8 mouse cellular contexts compared by ENCODE assay signal in genomic region chr2:30690307-30690706, GRCm38 (mm10).
A peak's percentile ranks its signal among the peaks of the same experiment; 100 is the strongest.
DNase-seq lines count a peak whose midpoint lies in the region; ATAC-seq and TF ChIP-seq lines count a peak whose summit lies in the region.

No protein-coding gene starts in this region.

- peak; percentile 100 for TF ChIP-seq EP300 in heart, adult 2 months (IDR thresholded peaks at IDR 0.05; ENCODE audit: insufficient read depth, low read depth, low read length)

- H3K27ac ChIP-seq in heart, adult 2 months: peak overlapping the region; percentile 89
- no peak overlapping the region for H3K27ac ChIP-seq in intestine, postnatal 0 days (ENCODE audit: low read depth, low read length)
- peak overlapping the region; percentile 99 for H3K27ac ChIP-seq in neural tube, embryonic 15.5 days (replicated peaks)

- no peak overlapping the region for H3K4me2 ChIP-seq in intestine, postnatal 0 days (replicated peaks; ENCODE audit: low read depth)
- H3K4me2 ChIP-seq in neural tube, embryonic 15.5 days: no peak overlapping the region

- H3K9me3 ChIP-seq in intestine, postnatal 0 days (ENCODE audit: control insufficient read depth): no peaks in the 10 kb centered on the region
- H3K9me3 ChIP-seq in neural tube, embryonic 15.5 days (replicated peaks): no peaks in the 10 kb centered on the region

- TF ChIP-seq POLR2A in heart, adult 2 months (IDR thresholded peaks at IDR 0.05; ENCODE audit: insufficient read depth, low read depth, low read length): peak; percentile 64; the same call in 1 of the 2 replicates

- H3K27me3 ChIP-seq in heart, adult 2 months (ENCODE audit: control insufficient read depth, insufficient read depth, low read length): no peaks in the 10 kb centered on the region
- H3K27me3 ChIP-seq in intestine, postnatal 0 days (replicated peaks; ENCODE audit: control insufficient read depth, insufficient read depth, low read length): no peaks in the 10 kb centered on the region
- H3K27me3 ChIP-seq in neural tube, embryonic 15.5 days (replicated peaks): no peaks in the 10 kb centered on the region

- 50% methylated on average over 11 of the region's 11 CpGs for WGBS in heart, adult 2 months
- WGBS in intestine, postnatal 0 days: 65% methylated on average over 11 of the region's 11 CpGs
- 79% methylated on average over 11 of the region's 11 CpGs for WGBS in neural tube, embryonic 15.5 days

- intact Hi-C loops in heart, adult 2 months (cut with DNase I): no loop called here

- H3K4me1 ChIP-seq in heart, adult 2 months (ENCODE audit: control insufficient read depth, insufficient read depth, low read length): peaks cover 35% of the 10 kb centered on the region
- H3K4me1 ChIP-seq in intestine, postnatal 0 days (replicated peaks; ENCODE audit: control insufficient read depth, insufficient read depth, low read length): 0 out of 2 replicates have a peak, but pooled peaks cover 10% of the 10 kb centered on the region
- peaks cover 65% of the 10 kb centered on the region for H3K4me1 ChIP-seq in neural tube, embryonic 15.5 days

- H3K9ac ChIP-seq in heart, adult 2 months (ENCODE audit: low read depth, low read length): no peak overlapping the region
- no peak overlapping the region for H3K9ac ChIP-seq in intestine, postnatal 0 days (ENCODE audit: low read depth, low read length)
- H3K9ac ChIP-seq in neural tube, embryonic 15.5 days (replicated peaks): no peak overlapping the region

- H3K79me2 ChIP-seq in heart, adult 2 months (replicated peaks; ENCODE audit: control insufficient read depth, insufficient read depth, low read length): no peaks in the 10 kb centered on the region

- peak; percentile 85 to 89 for DNase-seq in B cell, adult 2 months
- peak; percentile 66 for DNase-seq in adrenal gland, adult 8-10 months
- DNase-seq in heart, adult 2 months: peak; percentile 74 to 84
- DNase-seq in lung, adult 18-20 months: peak; percentile 86 to 89
- no peak for DNase-seq in right cerebral cortex, postnatal 4 days
- DNase-seq in layer of hippocampus, postnatal 10 days (ENCODE audit: low spot score in 2 of 2): no peak

- no peak for TF ChIP-seq CTCF in heart, adult 2 months (IDR thresholded peaks at IDR 0.05)
- TF ChIP-seq CTCF in intestine, postnatal 0 days (IDR thresholded peaks at IDR 0.05; ENCODE audit: low read depth): no peak

- peak; percentile 20; the same call in 1 of the 2 replicates for ATAC-seq in intestine, postnatal 0 days
- no peak for ATAC-seq in neural tube, embryonic 15.5 days (ENCODE audit: low FRiP score)

- no peaks in the 10 kb centered on the region for H3K36me3 ChIP-seq in heart, adult 2 months (ENCODE audit: control insufficient read depth, insufficient read depth, low read length)
- no peaks in the 10 kb centered on the region for H3K36me3 ChIP-seq in intestine, postnatal 0 days (ENCODE audit: control insufficient read depth, insufficient read depth)
- no peaks in the 10 kb centered on the region for H3K36me3 ChIP-seq in neural tube, embryonic 15.5 days

- H3K4me3 ChIP-seq in heart, adult 2 months: no peak overlapping the region
- no peak overlapping the region for H3K4me3 ChIP-seq in intestine, postnatal 0 days (ENCODE audit: low read depth, low read length)
- no peak overlapping the region for H3K4me3 ChIP-seq in neural tube, embryonic 15.5 days (replicated peaks)

Comparison
In these comparisons a context has a peak if more than half of its experiments do, and no peak if none do; other contexts are left out.
1. DNase-seq: peak in B cell, adult 2 months (2 of 2), adrenal gland, adult 8-10 months (single experiment), heart, adult 2 months (2 of 2) and lung, adult 18-20 months (2 of 2); none in right cerebral cortex, postnatal 4 days (single experiment) and layer of hippocampus, postnatal 10 days (0 of 2).